Mouse (Mus musculus) cerebellum, adult 2 months (tissue): ENCODE measurements around the gene Dnajb2.

Source experiments
- CTCF ChIP-seq: fragments of 200-500 bp; IDR thresholded peaks from 2 replicates; pipeline ENCODE4 v1.5.1; 2011; ENCODE audit warnings: low read depth, mild to moderate bottlenecking, control low read depth, low read length, moderate library complexity, borderline replicate concordance; ENCODE audit not compliant: insufficient read depth
- POLR2A ChIP-seq: fragments of 200-500 bp; IDR thresholded peaks from 2 replicates; pipeline ENCODE4 v1.6.1; 2011; ENCODE audit warnings: low read length, control low read depth, borderline replicate concordance; ENCODE audit not compliant: insufficient read depth

- TF ChIP-seq CTCF (no peak), POLR2A (no peak)
Measured at GRCm38 (mm10) chr1:75291321-75291720, 55.1 kb downstream of the Dnajb2 start.
